In the genomic region with DNA sequence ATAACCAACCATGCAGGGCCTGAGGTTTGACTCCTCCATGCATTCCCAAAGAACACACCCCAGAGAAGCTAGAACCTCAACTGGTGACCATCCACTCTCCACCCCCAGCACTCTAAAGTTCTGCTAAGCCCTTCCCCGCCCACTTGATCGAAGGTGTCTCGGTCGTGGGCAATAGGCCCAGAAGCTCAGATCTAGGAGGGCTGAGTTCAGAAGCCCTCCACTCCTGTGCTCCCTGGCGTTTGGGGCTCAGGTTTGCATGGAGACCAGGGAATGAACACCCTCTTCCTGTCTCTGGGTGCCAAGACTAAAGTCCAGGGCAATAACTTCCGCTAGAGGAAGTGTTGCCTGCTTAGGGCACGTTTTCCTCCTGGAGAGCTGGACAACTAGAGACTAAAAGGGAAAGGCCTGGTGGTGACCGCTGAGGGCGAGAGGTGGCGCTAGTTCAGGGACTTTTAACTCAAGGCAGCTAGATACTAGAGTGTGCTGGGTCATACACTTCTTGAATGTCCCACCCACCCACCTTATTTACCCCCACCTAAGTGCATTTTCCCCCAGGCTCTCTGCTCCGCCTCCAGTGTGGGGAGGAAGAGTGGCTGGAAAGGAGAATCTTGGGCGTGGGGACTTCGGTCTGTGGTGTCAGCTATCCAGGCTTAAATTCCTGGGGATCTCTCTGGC, we compare ENCODE assay signal across 8 mouse cellular contexts. TPM values are rescaled to one million over a fixed set of nuclear protein-coding genes. Genes with fewer than 3 reads are reported as not detected.
A peak's percentile ranks its signal among the peaks of the same experiment; 100 is the strongest.
DNase-seq lines count a peak whose midpoint lies in the region; ATAC-seq and TF ChIP-seq lines count a peak whose summit lies in the region.

No protein-coding gene starts in this region.

- ATAC-seq in hindbrain, embryonic 15.5 days (ENCODE audit: low FRiP score, low read depth) = peak; percentile 33; the same call in 1 of the 2 replicates
- ATAC-seq in megakaryocyte-erythroid progenitor cell, adult 5-6 weeks (replicated peaks; ENCODE audit: low FRiP score, low TSS enrichment, poor library complexity, severe bottlenecking) = peak; percentile 64

- H3K27ac ChIP-seq in hindbrain, embryonic 15.5 days (replicated peaks) = peak overlapping the region; percentile 39

- WGBS in lung, adult 2 months = 7% methylated on average over 13 of the region's 13 CpGs
- 10% methylated on average over 13 of the region's 13 CpGs for WGBS in hindbrain, embryonic 15.5 days

- H3K27me3 ChIP-seq in hindbrain, embryonic 15.5 days = peaks cover 59% of the 10 kb centered on the region

- DNase-seq in lung, adult 2 months = no peak
- no peak for DNase-seq in lung, postnatal 25 days (ENCODE audit: low spot score)
- peak; percentile 76 for DNase-seq in embryo, embryonic 11 days
- DNase-seq in ovary, postnatal 36 days (ENCODE audit: low spot score) = no peak
- DNase-seq in yolk sac, embryonic 10.5 days (ENCODE audit: low spot score) = no peak
- DNase-seq in gastrocnemius, postnatal 4 days (ENCODE audit: low spot score in 2 of 2) = no peak

- no peaks in the 10 kb centered on the region for H3K36me3 ChIP-seq in hindbrain, embryonic 15.5 days

- TF ChIP-seq POLR2A in lung, adult 2 months (IDR thresholded peaks at IDR 0.05; ENCODE audit: borderline replicate concordance, extremely low read depth, low read depth, low read length) = no peak

- no peaks in the 10 kb centered on the region for H3K4me1 ChIP-seq in lung, adult 2 months (ENCODE audit: control insufficient read depth, insufficient read depth, low read length)
- H3K4me1 ChIP-seq in hindbrain, embryonic 15.5 days (replicated peaks) = peaks cover 26% of the 10 kb centered on the region; the same call in 1 of the 2 replicates

- TF ChIP-seq CTCF in lung, adult 2 months (IDR thresholded peaks at IDR 0.05; ENCODE audit: insufficient read depth, low read length) = peak; percentile 3; the same call in 1 of the 2 replicates

- H3K9me3 ChIP-seq in hindbrain, embryonic 15.5 days = no peaks in the 10 kb centered on the region

- no peak overlapping the region for H3K4me3 ChIP-seq in lung, adult 2 months (replicated peaks; ENCODE audit: extremely low read depth, low read depth, low read length)
- peak overlapping the region; percentile 8 for H3K4me3 ChIP-seq in hindbrain, embryonic 15.5 days

- peak overlapping the region; percentile 46 for H3K4me2 ChIP-seq in hindbrain, embryonic 15.5 days

- no peak overlapping the region for H3K9ac ChIP-seq in hindbrain, embryonic 15.5 days

RNA-seq across cellular contexts. Expression of gene Pax6, which starts 18.8 kb away (rescaled TPM):
- not detected in 2 replicates for polyA plus RNA-seq in lung, adult 2 months (2012; rRNA removed)
- 32.6 and 42.3 TPM in 2 replicates for polyA plus RNA-seq in hindbrain, embryonic 15.5 days (2015; fragmentation: Nextera tagmentation; extraction: Ambion mirVana)
- not detected in 2 replicates for total RNA-seq in megakaryocyte-erythroid progenitor cell, adult 5-6 weeks (2014; fragmentation: Nextera tagmentation)
- total RNA-seq in megakaryocyte-erythroid progenitor cell, adult 5-6 weeks (2017) = not detected in 2 replicates
- total RNA-seq in gastrocnemius, postnatal 4 days (2021) = not detected
